Mouse (Mus musculus): ENCODE measurements around the gene Platr17.

- TF ChIP-seq CTCF (IDR thresholded peaks at IDR 0.05; ENCODE audit: low read depth), result peak; percentile 84
- TF ChIP-seq EP300 (IDR thresholded peaks at IDR 0.05; ENCODE audit: low read depth), result no peak
Measured at GRCm38 (mm10) chr17:33865330-33866030, 39.5 kb upstream of the Platr17 start.
